Mouse (Mus musculus): Measurements from ENCODE around the gene Bicc1. TPM values are rescaled to one million over a fixed set of nuclear protein-coding genes. Genes with fewer than 3 reads are reported as not detected.

Bicc1 gene
- 1 to 10 TPM; 7.9 to 9.7 TPM for total RNA-seq (2021)
- long read RNA-seq, experiment 1, full-length matches to known transcripts = 7 of 9 reads
- long read RNA-seq, experiment 1, partial matches to known transcripts = 0 of 9 reads
- long read RNA-seq, experiment 1, other reads (novel, unspliced or antisense) = 2 of 9 reads
- long read RNA-seq, experiment 2, partial matches to known transcripts = 1 of 6 reads
- long read RNA-seq, experiment 2, other reads (novel, unspliced or antisense) = 2 of 6 reads

GRCm38 (mm10) chr10:71159676-71160235 is at the start of gene Bicc1:
Gene Bicc1, minus strand, starts transcription at chr10:71159700.
- DNase-seq = peak; percentile 87
- intact Hi-C loops (cut with DNase I) = loop anchor here (5.0 kb wide), 1 partner anchor 58 kb away; no protein-coding TSS in a partner anchor
- no peak for TF ChIP-seq CTCF (IDR thresholded peaks at IDR 0.05)
- H3K4me3 ChIP-seq = peak within 1 kb of the TSS; percentile 88
- peak within 1 kb of the TSS; percentile 92 for H3K27ac ChIP-seq

GRCm38 (mm10) chr10:71201512-71201911 is 42.0 kb upstream of the Bicc1 start:
- no peak overlapping the region for H3K27ac ChIP-seq
- no peak for DNase-seq
- H3K4me3 ChIP-seq = no peak overlapping the region
- TF ChIP-seq CTCF (IDR thresholded peaks at IDR 0.05) = no peak
- intact Hi-C loops (cut with DNase I) = no loop called here

DNA sequence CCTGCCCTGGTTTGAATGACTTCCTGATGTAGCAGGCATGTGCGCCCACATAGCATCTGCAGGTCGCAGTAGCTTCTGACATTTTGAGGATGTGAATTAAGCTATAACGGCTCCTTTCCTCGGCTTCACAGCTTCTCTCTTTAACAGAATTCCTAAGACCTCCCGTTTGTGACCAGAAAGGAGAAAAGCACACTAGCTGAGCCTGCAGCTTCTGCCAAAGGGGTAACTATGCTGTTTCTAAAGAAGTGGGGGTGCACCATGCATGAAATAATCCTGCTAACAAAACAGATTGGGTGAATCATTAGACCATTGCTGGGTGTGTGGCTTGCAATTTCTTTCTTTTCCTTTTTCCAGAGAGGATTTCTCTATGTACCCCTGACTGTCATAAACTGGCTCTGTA is 41.5 kb upstream of the Bicc1 start:
- intact Hi-C loops (cut with DNase I) = no loop called here
- DNase-seq = no peak
- Histone ChIP-seq H3K4me3 (no peak overlapping the region), H3K27ac (no peak overlapping the region)
- TF ChIP-seq CTCF (IDR thresholded peaks at IDR 0.05) = no peak

GRCm38 (mm10) chr10:71198676-71199075 is 39.2 kb upstream of the Bicc1 start:
- Histone ChIP-seq H3K27ac (0 out of 2 replicates have a peak overlapping the region, but pooled peaks have one; percentile 17), H3K4me3 (no peak overlapping the region)
- intact Hi-C loops (cut with DNase I) = no loop called here
- TF ChIP-seq CTCF (IDR thresholded peaks at IDR 0.05) = no peak
- DNase-seq = no peak

GRCm38 (mm10) chr10:71197036-71197785 is 37.7 kb upstream of the Bicc1 start:
- intact Hi-C loops (cut with DNase I) = no loop called here
- TF ChIP-seq CTCF (IDR thresholded peaks at IDR 0.05) = no peak
- DNase-seq = no peak
- no peak overlapping the region for H3K27ac ChIP-seq
- no peak overlapping the region for H3K4me3 ChIP-seq

DNA sequence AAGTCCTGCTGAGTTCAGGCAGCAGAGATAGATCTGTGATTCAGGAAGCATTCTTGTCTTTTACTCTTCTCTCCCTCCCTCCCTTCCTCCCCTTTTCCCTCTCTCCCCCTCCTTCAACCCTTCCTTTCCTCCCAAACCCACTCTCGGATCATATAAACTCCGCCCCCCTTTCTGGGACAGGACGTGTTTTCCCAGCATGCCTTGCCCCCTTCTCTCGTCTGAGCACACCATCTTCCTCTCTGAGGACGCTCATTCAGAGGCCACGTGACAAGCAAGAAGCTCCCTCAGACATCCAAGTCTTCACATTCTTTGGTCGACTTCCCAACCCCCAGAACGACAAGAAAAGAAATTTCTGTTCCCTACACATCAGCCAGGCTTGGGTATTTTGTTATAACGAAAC is 36.0 kb upstream of the Bicc1 start:
- Histone ChIP-seq H3K4me3 (peak overlapping the region; percentile 47), H3K27ac (peak overlapping the region; percentile 62)
- TF ChIP-seq CTCF (IDR thresholded peaks at IDR 0.05) = no peak
- DNase-seq = no peak
- intact Hi-C loops (cut with DNase I) = no loop called here

DNA sequence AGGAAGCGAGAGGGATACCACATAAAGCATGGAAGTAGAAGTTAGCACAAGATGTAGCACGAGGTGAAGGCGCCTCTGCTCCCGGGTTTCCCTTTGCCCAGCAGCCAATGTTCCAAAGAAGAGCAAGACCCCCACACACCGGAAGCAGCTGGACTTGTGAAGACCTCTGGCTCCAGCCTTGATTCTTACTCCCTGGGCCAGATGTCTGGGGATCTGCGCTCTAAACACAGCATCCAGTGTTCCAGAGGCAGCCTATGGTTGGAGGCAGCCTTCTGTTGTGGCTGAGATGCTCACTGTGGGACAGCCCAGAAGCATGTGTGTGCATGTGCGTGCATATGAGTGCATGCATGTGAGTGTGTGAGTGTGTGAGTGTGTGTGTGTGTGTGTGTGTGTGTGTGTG is 35.2 kb upstream of the Bicc1 start:
- intact Hi-C loops (cut with DNase I) = no loop called here
- Histone ChIP-seq H3K4me3 (no peak overlapping the region), H3K27ac (no peak overlapping the region)
- DNase-seq = no peak
- TF ChIP-seq CTCF (IDR thresholded peaks at IDR 0.05) = no peak

- intact Hi-C loops (cut with DNase I) = no loop called here
- peak overlapping the region; percentile 39 for H3K4me3 ChIP-seq
- peak overlapping the region; percentile 76 for H3K27ac ChIP-seq
- no peak for TF ChIP-seq CTCF (IDR thresholded peaks at IDR 0.05)
- no peak for DNase-seq
These were observed 33.8 kb upstream of the Bicc1 start for GRCm38 (mm10) chr10:71193319-71193718.

- peak overlapping the region; percentile 39 for H3K4me3 ChIP-seq
- peak overlapping the region; percentile 76 for H3K27ac ChIP-seq
- no peak for TF ChIP-seq CTCF (IDR thresholded peaks at IDR 0.05)
- peak; percentile 61 for DNase-seq
- intact Hi-C loops (cut with DNase I) = no loop called here
These were observed 33.4 kb upstream of the Bicc1 start for GRCm38 (mm10) chr10:71192886-71193285.

GRCm38 (mm10) chr10:71188681-71189080 is 29.2 kb upstream of the Bicc1 start:
- no peak for TF ChIP-seq CTCF (IDR thresholded peaks at IDR 0.05)

GRCm38 (mm10) chr10:71185059-71185458 is 25.6 kb upstream of the Bicc1 start:
- intact Hi-C loops (cut with DNase I) = no loop called here
- Histone ChIP-seq H3K27ac (no peak overlapping the region), H3K4me3 (no peak overlapping the region)
- no peak for TF ChIP-seq CTCF (IDR thresholded peaks at IDR 0.05)
- no peak for DNase-seq

More at GRCm38 (mm10) chr10:71188681-71189080, 29.2 kb upstream of the Bicc1 start:
- Histone ChIP-seq H3K4me3 (no peak overlapping the region), H3K27ac (no peak overlapping the region)
- intact Hi-C loops (cut with DNase I) = no loop called here
- DNase-seq = no peak

- DNase-seq = no peak
- no peak overlapping the region for H3K27ac ChIP-seq
- intact Hi-C loops (cut with DNase I) = no loop called here
- no peak overlapping the region for H3K4me3 ChIP-seq
- TF ChIP-seq CTCF (IDR thresholded peaks at IDR 0.05) = no peak
These were observed 24.0 kb upstream of the Bicc1 start for GRCm38 (mm10) chr10:71183339-71184031.

DNA sequence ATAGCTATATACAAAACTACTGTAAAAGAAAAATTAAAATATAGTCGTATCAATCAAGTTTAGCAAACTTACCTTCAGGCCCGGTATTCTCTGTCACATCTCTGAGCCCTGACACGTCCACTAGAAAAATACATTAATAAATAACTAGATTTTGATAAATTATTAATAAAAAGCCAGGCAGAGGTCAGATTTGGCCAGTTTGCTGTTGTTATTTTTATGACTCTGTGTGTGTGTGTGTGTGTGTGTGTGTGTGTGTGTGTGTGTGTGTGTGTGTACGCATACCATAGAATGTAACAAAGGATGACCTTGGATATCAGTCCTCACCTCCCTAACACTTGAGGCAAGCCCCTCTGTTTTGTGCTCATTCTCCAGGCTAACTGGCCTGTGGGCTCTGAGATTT is 22.4 kb upstream of the Bicc1 start:
- Histone ChIP-seq H3K4me3 (no peak overlapping the region), H3K27ac (no peak overlapping the region)
- intact Hi-C loops (cut with DNase I) = no loop called here
- TF ChIP-seq CTCF (IDR thresholded peaks at IDR 0.05) = no peak
- no peak for DNase-seq
